Mouse (Mus musculus): Measurements from ENCODE around the gene Nlgn3.

The Nlgn3 gene

DNA sequence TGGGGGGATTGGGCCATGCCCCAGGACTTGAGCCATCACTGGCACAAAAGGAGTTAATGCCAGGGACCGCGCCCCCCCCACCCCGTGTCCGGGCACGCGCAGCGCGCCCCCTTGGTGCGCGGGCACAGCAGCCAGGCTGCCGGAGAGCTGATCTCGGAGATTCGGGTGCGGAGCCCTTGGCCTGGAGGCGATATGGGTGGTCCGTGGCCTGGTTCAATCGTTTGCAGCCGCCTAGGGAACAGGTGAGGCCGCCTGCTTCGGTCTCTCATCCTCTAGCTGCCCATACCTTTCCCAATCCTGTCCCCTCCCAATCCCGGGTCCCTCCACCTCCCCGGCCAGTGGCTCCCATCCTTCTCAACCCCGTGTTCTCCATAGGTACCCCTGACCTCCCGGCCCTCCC is at the start of gene Nlgn3:
Gene Nlgn3 (plus strand): TSS at position 114 of the 400 bp plus-strand sequence.
- DNase-seq (ENCODE audit: low spot score in 2 of 2) = no peak

DNA sequence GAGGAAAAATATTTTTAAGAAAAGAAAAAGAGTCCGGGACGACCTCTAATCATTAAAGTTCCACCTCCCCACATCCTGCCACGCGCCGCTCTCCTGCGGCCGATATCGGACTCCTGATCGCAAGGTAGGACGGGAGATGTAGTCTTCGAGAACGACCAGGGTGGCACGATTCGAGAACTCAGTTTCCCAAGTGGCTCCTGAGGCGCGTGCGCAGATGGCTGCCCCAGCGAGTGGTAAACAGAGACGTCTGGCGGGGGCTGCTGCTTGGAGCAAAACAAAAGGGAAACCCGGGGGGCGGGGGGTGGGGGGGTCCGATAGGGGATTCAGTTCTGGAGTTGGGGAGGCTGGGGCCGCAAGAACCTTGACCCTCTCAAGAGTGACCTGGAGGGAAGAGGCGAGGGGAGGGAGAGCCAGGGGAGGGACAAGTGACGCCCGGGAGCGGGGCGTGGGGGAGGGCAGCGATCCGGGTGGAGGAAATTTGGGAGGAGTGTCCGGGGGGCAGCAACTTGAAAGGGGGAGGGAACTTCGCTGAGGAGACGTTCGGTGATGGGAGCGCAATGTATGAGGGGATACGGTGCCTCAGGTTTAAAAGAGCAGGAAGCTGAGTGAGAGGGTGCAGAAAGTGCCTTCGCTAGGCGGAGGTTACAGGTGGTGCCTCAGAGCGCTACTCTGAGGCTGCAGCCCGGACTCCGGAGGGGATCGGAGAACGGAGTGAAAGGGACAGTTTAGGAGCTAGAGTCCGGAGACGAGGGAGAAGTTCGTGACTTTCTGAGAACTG is 44.8 kb upstream of the Nlgn3 start, which contains the start of gene Foxo4:
Gene Foxo4 (plus strand): TSS at position 577 of the 778 bp plus-strand sequence.
- peak; percentile 52 to 82 for DNase-seq (ENCODE audit: low spot score in 2 of 2)

DNA sequence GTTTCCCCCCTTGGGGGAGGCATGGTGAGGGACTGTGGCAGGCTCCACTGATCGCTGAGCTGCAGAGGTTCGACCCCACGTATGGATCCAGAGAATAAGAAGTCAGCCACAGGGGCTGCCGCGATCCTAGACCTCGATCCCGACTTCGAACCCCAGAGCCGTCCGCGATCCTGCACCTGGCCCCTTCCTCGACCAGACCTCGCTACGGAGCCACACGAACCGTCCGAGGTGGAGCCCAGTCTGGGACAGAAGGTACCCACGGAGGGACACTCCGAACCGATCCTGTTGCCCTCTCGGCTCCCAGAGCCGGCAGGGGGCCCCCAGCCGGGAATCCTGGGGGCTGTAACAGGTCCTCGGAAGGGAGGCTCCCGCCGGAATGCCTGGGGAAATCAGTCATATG is 44.2 kb upstream of the Nlgn3 start:
- no peak for DNase-seq (ENCODE audit: low spot score in 2 of 2)

DNA sequence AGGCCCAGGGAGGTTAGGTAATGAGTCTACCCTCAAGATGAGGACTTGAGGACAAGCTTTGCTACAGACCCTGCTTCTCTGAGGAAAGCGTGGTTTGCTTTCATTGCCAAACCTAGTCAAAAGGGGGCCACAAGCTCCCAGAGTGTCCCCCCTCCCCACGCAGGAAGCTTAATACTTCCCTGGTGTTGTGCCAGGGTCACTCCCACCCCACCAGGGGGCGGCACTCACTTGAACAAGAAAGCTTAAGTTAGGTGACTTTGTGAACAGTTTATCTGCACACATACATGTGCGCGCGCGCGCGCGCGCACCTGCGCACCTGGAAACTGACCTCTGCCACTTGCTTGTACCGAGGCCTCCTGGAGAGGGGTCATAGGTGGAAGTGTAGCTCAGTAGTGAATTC is 42.4 kb upstream of the Nlgn3 start:
- DNase-seq (ENCODE audit: low spot score in 2 of 2) = no peak

DNA sequence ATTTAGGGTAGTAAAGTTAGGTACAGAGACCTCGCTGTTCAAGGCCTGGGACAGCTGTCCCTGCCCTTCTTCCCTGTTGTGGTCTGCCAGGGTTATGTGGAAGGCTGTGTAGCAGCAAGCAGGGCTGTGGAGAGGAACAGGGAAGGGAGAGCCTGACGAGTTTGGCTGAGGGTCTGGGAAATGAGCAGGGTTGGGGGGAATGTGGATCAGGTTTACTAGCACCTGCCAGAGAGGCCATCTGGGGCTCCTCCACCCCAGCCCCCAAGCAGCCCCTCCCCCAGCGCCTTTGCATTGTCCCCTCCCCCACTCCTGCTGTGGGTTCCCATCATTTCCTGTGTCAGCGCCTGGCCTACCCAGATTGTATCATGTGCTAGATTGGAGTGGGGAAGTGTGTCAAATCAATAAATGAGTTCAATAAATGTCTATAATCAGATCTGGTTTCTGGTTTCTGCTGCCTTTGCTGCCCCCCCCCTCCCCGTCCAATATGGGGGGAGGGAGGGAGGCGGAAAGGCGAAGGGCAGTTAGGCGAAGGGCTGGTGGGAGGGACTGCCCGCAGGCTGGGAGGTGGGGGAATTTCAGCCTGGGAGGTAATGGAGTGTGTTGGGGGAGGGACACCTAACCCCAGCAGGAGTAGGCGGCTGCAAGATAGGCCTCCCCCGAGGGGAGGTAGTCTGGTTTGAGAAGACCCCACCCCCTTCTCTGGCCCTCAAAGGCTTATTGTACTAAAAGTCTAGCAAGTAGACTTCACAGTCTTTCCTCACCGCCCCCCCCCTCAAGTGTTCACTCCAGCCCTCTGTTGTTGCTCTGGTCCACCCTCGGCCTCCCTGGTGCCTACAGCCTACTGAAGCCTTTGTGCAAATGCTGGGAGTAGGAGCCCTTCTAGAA is 38.3 kb upstream of the Nlgn3 start:
- no peak for DNase-seq (ENCODE audit: low spot score in 2 of 2)

DNA sequence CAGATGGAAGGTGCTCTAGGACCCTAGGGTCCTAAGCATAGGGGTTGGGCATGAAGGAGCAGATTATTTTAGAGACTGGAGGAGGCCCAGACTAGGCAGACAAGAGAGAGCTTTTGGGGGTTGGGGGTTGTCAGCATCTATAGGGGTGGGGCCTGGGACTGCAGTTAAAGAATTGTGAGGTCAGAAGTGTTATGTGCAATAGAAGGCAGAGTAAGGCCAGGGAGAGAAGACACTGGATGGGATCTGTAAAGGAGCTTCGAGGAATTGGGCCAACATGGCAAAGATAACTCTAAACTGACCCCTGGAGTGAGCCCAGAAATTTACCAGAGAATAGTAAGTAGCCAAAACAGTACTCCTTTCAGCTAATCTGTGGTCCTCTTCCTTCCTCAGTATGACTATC is 35.1 kb upstream of the Nlgn3 start, which contains the start of gene Gm614:
Gene Gm614 (minus strand): TSS at position 101 of the 400 bp plus-strand sequence.
- DNase-seq (ENCODE audit: low spot score in 2 of 2) = no peak

DNA sequence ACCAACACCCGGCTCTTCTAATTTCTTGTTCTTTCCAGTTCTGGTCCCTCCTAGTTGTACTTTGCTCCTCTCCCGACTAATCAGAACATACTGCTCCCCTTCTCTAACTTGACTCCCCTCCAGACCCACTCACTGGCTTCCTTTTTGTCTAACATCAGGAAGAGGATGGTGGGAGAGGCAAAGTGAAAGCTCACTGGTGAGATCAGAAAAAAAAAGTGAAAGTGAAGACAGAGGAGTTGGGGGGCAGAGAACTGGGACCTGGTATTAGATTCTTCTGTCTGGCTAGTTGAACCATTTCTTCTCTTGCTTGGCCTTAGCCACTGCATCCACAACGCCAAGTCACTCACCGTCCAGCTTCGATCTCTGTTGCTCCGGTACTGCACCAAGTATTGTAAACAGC is 32.3 kb upstream of the Nlgn3 start:
- DNase-seq (ENCODE audit: low spot score in 2 of 2) = no peak

DNA sequence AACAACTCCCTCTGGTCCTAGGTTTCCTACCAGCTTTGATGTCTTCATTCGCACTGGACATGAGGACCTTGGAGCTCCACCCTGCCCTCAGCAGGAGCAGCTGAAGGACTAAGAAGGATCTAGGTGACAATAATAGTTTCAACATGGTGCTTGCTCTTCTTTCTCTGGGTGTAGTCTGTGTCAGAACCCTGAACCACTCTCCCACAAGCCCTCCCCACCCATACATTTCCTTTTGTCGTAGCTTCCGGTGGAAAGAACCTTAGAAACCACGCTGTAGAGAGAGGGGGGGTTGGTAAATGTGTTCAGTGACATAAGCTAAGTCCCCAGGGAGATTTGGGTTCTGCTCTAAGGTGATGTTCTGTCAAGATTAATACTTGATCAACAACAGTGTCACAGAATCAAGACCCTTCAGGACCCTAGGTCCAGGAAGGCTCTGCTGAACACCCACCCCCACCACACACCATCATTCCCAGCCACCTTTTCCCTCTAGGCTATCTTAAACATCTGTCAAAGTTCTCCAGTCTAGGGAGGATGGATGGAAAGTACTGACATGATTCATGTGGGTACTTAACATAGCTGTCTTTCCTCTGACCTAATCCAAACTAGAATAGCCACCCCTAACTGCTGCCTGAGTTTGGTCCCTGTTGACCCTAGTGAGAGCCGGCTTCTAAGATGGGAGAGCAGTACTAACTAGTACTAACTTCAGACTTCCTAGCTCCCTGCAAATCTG is 30.8 kb upstream of the Nlgn3 start, which contains the start of gene Il2rg:
Gene Il2rg (minus strand): TSS at position 231 of the 730 bp plus-strand sequence.
- DNase-seq (ENCODE audit: low spot score in 2 of 2) = no peak

DNA sequence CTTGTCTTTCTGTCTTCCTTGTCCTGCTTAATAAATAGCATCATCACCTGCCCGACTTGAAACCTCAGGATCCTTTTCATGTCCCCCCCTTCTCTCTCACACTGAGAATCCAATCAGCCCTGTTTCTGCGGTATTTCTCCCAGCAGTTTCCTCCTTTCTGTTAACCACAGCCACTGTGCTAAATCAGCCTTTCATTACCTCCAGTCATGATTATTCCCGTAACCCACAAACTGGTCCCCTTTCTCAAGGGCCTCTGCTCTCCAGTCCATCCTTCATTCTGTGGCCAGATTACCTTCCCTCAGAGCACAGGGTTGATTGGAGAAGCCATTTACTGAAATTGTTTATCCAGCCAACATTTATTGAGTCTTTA is 30.2 kb upstream of the Nlgn3 start, which contains the start of gene Gm20489:
Gene Gm20489 (minus strand): TSS at position 269 of the 370 bp plus-strand sequence.
- DNase-seq (ENCODE audit: low spot score in 2 of 2) = no peak

DNA sequence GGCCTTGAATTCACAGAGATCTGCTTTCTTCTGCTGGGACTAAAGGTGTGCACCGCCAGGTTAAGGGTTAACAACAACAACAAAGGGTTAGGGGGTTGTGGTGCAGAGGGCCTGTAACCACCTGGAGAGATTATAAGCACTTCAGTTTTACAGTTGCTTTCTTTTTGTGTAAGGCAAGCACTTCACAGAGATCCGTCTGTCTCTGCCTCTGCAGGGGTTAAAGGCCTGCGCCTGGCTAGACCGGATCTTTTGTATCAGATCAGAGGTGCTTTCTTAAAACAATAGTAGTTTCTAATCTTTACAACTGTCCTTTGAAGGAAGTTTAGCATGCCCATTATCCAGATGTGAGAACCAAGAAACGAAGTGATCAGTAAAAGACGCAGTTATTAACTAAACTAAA is 25.6 kb upstream of the Nlgn3 start:
- DNase-seq (ENCODE audit: low spot score in 2 of 2) = no peak

DNA sequence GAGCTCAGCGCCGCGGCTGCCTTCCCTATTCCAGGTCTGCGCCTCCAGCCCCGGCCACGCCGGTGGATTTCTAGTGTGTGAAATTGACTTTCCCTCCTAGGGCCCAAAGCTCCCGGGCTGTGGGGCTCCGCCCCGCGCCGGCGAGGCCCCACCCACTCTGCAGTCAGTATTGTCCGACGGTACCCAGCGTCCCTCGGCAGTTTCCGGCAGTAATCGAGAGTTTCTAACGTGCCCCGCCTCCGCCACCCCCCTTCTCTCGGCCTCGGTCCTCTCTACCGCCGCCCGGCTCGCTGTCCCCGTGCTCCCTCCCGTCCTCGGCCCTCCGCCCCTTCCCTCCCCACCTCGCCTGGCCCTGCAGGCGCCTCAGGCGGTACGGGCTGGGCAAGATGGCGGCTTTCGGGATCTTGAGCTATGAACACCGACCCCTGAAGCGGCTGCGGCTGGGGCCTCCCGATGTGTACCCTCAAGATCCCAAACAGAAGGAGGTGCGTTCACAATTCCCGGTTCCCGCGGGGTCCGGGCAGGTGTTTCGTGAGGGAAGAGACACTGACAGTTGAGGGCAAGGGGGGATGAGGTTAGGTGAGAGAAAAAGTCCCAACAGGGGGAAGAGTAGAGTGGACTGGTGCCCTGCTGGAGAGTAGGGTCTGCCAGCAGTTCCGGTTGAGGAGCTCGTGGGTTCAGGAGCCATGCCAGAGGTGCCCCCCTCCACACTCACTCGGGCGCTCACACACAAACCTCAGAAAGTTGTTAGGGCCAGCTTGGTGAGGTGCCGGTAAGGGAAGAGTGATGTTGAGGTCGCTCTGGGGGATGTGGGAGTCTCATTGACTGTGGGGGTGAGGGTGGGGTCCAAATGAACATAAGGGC is 24.9 kb upstream of the Nlgn3 start, which contains the start of gene Med12:
Gene Med12 (plus strand): TSS at position 156 of the 864 bp plus-strand sequence.
- peak; percentile 45 to 76 for DNase-seq (ENCODE audit: low spot score in 2 of 2)

DNA sequence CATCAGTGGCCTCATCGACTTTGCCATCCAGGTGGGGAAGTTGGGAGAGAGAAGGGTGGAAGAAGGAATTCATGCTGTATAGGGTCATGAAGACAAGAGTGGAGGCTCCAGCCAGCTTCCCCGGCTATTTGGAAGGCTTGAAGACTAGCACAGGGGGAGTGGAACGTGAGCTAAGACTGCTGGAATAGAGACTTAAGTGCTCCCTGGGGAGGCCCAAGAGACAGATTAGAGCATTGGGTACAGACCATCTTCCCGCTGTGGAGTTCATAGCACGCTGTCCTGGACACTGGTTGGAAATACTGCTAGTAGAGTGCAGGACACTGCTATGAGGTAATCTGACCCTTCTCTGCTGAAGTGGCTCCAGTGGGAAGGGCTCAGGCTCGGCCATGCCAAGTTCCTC is 16.2 kb upstream of the Nlgn3 start:
- DNase-seq (ENCODE audit: low spot score in 2 of 2) = no peak

DNA sequence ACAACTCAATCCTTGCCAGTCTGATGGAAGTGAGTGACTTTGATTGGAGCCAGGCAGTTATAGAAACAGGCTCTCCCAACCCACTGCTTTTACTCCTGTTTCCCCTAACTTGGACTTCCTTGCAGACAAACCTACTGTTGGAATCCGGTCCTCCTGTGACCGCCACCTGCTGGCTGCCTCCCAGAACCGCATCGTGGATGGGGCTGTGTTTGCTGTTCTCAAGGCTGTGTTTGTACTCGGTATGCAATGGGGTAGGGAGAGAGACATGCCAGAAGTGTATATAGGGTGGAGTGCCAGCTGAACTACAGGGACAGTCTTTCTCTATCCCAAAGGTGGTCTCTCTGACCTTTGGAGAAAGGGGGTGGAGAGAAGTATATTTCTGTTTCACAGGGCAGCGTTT is 13.4 kb upstream of the Nlgn3 start:
- peak in 1 of 2 experiments; percentile 67 for DNase-seq (ENCODE audit: low spot score in 2 of 2)

DNA sequence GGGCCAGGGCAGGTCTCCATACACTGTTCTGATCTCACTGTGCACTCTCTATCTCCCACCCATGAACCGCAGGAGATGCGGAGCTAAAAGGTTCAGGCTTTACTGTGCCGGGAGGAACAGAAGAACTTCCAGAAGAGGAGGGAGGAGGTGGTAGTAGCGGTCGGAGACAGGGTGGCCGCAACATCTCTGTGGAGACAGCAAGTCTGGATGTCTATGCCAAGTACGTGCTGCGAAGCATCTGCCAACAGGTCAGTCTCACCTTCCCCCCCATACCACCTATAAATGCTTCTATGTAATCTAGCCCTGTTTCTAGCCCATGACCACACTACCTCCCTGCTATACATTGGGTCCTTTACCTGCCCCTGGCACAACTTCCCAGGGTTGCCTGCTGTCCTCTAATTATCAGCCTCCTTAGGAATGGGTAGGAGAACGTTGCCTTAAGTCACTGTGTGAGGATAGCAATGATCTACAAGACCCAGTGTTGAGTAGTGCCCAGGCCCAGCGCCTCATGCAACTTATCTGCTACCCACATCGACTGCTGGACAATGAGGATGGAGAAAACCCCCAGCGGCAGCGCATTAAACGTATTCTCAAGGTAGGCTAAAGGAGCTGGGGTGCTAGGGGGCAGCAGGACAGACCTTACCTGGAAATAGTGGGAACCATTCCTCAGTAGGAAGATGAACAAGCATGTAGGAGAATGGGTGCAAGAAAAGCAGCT is 12.9 kb upstream of the Nlgn3 start:
- DNase-seq (ENCODE audit: low spot score in 2 of 2) = no peak

DNA sequence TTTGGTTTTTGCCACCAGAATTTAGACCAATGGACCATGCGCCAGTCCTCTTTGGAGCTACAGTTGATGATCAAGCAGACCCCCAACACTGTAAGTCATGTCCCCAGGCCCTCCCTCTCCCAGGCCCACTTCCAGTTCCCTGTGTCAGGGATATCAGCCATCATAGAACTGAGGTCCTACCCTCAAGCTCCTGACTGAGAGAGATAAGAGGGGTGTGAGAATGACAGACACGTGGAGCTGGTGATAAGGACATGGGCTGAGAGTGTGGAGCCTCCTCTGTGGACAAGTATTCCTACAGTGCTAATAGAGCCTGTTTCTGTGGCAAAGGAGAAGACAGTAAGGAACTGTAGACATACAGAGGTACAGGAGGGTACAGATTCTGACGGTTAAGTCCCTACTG is 11.4 kb upstream of the Nlgn3 start:
- no peak for DNase-seq (ENCODE audit: low spot score in 2 of 2)

DNA sequence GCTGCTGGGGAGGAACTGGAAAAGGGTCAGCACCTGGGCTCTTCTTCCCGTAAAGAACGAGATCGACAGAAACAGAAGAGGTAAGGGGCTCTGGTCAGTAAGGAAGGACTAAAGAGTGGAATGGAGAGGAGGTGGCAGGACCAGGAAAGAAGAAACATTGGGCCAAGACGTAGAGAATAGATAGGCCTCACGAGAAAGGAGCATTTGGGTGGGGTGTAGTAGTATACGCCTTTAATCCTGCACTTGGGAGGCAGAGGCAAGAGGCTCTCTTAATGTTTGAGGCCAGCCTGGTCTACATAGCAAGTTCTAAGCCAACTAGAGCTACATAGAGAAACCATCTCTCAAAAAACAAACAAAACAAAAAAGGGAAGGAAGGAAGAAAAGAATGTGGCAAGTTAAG is 10.5 kb upstream of the Nlgn3 start:
- DNase-seq (ENCODE audit: low spot score in 2 of 2) = no peak

DNA sequence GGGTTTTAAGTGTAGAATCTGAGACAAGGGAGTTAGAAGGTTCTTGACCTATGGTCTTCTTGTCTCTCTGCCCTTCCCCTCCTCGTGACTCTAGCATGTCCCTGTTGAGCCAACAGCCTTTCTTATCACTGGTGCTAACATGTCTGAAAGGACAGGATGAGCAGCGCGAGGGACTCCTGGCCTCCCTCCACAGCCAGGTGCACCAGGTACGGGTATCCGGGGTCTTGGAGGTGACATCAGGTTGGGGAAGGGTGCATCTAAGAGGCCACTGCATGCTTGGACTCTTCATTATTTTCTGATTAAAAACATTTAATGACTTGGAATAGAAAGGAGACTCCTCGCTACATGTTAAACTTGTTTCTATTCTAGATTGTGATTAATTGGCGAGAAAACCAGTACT is 9.9 kb upstream of the Nlgn3 start:
- no peak for DNase-seq (ENCODE audit: low spot score in 2 of 2)

DNA sequence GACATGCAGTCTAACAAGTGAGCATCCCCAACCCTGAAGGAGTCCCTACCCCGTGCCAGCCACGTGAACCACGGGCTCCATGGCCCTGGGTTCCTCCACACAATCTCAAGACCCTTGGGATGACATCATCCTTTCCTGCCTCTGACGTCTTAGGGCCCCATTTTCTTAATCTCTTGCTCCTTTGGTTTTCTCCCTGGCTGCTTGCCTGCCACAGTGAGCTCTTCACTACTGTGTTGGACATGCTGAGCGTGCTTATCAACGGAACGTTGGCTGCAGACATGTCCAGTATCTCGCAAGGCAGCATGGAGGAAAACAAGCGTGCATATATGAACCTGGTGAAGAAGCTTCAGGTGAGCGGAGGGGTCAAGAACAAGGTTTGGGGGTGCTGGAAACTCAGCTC is 8.9 kb upstream of the Nlgn3 start:
- no peak for DNase-seq (ENCODE audit: low spot score in 2 of 2)

DNA sequence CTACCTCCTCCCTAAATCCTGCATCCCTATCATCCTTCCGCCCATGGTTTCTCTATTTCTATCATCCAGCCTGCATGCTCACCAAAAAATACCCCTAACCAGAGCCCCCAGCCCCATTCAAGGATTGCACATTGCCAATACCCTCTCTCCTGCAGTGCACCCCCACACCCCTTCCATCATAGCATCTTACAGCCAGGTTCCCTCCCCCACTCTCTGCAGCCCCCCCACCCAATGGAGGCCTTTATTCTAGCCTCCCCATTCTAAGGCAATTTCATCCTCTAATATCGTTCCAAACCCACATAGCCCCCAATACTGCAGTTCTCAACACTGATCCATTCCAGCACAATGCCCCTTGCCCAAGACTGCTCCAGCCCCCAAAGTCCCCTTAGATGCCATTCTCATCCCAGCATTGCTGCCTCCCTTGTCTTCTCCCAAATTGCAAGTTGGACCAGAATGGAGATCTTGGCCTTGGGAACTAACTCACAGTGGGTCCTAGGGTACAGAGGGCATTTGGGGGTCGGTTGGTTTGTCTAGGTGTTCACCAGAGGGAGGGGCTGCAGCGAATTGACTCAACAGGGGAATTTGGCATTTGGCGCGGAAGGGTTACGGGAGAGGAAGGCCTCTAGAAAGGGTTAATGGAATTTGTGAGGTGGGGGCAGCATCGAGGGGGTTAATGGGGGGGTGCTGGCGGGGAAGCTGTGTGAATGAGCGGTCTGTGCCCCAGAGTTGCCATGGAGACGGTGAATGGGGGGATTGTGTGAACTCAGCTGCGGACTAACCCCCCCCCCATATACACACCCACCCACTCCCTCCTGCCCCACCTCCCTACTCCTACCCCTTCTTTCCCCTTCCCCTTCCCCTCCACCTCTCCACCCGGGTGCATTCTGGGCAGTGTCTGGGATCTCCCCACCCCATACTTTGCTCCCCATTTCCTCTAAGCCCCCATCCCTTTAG is 782 bp downstream of the Nlgn3 start:
- DNase-seq (ENCODE audit: low spot score in 2 of 2) = no peak

Measured in left cerebral cortex, adult 9 months (tissue).